Mouse (Mus musculus) G1E (cell line): ENCODE data around the gene Ppp1r12b.

Experiments
- CTCF ChIP-seq: IDR thresholded peaks from 2 replicates; pipeline ENCODE4 v1.5.1; 2012; ENCODE audit warnings: low read depth, low read length, inconsistent platforms, mixed read lengths
- GATA1 ChIP-seq: IDR thresholded peaks from 2 replicates; pipeline ENCODE4 v1.6.1; 2012; ENCODE audit warnings: borderline replicate concordance, low read length, inconsistent platforms, mixed read lengths
- POLR2AphosphoS5 ChIP-seq: IDR thresholded peaks from 2 replicates; pipeline ENCODE4 v1.6.1; 2012; ENCODE audit warnings: low read depth, low read length, inconsistent platforms; ENCODE audit not compliant: insufficient replicate concordance

DNA sequence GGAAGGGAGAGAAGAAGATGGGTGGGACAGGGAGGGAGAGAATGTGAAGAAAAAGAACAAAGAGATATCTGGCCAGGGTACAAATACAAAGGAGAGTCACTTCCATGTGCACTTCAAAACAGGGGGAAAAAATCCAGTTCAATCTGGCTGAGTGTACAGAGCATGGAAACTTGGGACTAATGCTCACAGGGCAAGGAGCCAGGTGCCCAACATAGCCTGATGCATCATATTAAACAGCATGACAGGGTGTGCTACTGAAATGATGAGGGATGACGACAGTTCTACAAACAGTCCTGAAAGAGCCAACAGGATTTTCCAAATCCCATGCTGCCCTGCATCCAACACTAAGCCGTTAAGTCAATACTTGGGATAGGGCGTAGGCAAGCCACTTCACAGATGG, 5.8 kb downstream of the Ppp1r12b start:
- TF ChIP-seq CTCF = no peak
- TF ChIP-seq GATA1 = no peak
- no peak for TF ChIP-seq POLR2AphosphoS5
